Mouse (Mus musculus) inflammation-experienced regulatory T-cells, adult 6 months (primary cell): Measurements from ENCODE around the gene Hba-a1. TPM values are rescaled to one million over a fixed set of nuclear protein-coding genes. Genes with fewer than 3 reads are reported as not detected.
"Not testable (repeated sequence)": the region's sequence is repeated elsewhere in the genome, so short reads cannot be mapped to it uniquely, and the experiment has no call there.

ENCODE experiments used
- ATAC-seq: one replicate; pipeline ENCODE4 v1.8.0; 2017
- polyA plus RNA-seq, 3 experiments: library from polyadenylated mRNA; unstranded; fragments of 100-300 nt; shearing (Covaris generic); gene quantifications; one replicate each; pipeline ENCODE4 v1.2.1; 2017

Gene Hba-a1
- polyA plus RNA-seq, 3 experiments from 2014 or later, result 3.7 to 7.5 (median 6.0) TPM

DNA sequence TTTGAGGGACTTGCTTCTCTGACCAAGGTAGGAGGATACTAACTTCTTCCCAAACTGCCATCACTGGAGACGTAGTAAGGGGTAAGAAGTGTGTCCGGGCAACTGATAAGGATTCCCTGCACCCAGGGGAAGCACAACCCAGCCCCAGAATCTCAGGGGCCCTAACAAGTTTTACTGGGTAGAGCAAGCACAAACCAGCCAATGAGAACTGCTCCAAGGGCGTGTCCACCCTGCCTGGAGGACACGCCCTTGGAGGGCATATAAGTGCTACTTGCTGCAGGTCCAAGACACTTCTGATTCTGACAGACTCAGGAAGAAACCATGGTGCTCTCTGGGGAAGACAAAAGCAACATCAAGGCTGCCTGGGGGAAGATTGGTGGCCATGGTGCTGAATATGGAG, 12.9 kb downstream of the Hba-a1 start, which contains the start of gene Hba-a2:
TSS of gene Hba-a2 (plus strand) at position 287 of the 400 bp plus-strand sequence.
- not testable (repeated sequence) for ATAC-seq

DNA sequence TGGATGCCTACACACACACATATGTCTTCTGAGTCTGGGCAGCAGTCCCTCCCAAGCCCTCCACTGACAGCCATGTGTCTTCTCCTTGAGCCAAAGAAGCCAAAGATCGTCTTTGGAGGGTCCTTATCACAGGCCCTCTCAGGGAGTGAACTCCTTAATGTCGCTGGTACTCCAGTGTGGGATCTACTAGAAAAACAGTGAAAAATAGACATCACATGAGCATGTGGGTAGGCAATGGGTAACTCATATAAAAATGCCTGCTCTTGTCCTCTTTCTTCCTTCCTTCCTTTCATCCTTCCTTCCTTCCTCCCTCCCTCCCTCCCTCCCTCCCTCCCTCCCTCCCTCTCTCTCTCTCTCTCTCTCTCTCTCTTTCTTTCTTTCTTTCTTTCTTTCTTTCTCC, 14.1 kb downstream of the Hba-a1 start:
- not testable (repeated sequence) for ATAC-seq

DNA sequence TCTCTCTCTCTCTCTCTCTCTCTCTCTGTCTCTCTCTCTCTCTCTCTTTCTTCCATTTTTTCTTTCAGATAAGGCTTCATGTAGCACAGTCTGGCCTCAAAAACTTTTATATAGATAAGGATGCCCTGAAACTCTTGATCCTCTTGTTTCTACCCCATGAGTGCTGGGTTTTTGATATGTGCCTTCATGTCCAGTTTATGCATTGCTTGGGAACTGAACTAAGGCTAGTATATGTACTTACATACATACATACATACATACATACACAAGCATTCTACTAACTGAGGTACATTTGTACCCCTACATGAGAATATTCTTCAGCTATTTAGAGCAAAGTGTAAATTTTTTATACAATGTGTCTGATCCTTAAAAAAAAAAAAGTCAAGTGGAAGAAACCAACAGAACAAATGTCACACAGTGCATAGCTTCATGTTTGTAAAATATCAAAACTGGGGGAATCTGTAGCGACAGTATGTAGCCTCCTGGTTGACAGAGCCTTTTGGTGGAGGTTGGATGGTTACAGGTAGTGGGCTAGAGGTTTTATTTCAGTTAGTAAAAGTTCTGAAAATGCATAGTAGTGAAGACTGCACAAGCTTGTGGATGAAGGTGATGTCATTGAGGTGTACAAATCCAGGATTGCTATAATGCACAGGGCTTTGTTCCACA, 14.7 kb downstream of the Hba-a1 start:
- ATAC-seq, result no peak

DNA sequence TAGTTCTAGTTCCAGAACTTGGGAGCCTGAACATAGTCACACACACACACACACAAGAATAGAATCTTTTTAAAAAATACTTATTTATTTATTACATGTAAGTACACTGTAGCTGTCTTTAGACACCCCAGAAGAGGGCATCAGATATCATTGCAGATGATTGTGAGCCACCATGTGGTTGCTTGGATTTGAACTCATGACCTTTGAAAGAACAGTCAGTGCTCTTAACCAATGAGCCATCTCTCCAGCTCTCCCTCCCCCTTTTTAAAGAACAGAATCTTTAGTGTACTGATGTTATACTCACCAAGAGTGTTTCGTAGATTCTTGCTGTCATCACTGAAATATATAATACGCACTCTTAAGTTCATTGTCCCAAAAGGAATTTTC, 15.2 kb downstream of the Hba-a1 start:
- ATAC-seq, result no peak

DNA sequence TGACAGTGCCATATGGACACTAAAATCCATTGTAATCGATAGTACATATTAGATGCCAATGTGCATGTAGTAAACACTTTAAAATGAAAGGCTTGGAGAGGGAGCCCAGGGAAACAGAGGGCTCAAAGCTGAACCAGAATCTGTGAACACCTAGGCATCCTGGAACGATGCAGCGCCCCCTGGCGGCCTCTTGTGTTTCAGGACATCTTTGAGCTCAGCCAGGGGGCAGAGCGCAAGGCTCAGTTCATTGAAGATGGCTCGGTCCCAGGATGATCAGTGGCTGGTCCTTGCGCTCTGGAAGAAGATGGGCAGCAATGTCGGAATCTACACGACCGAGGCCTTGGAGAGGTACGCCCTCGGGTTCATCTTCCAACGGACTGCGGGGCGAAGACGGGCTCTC, 16.6 kb downstream of the Hba-a1 start, which contains the start of gene Hbq1a:
TSS of gene Hbq1a (plus strand) at position 205 of the 400 bp plus-strand sequence.
- ATAC-seq, result not testable (repeated sequence)

DNA sequence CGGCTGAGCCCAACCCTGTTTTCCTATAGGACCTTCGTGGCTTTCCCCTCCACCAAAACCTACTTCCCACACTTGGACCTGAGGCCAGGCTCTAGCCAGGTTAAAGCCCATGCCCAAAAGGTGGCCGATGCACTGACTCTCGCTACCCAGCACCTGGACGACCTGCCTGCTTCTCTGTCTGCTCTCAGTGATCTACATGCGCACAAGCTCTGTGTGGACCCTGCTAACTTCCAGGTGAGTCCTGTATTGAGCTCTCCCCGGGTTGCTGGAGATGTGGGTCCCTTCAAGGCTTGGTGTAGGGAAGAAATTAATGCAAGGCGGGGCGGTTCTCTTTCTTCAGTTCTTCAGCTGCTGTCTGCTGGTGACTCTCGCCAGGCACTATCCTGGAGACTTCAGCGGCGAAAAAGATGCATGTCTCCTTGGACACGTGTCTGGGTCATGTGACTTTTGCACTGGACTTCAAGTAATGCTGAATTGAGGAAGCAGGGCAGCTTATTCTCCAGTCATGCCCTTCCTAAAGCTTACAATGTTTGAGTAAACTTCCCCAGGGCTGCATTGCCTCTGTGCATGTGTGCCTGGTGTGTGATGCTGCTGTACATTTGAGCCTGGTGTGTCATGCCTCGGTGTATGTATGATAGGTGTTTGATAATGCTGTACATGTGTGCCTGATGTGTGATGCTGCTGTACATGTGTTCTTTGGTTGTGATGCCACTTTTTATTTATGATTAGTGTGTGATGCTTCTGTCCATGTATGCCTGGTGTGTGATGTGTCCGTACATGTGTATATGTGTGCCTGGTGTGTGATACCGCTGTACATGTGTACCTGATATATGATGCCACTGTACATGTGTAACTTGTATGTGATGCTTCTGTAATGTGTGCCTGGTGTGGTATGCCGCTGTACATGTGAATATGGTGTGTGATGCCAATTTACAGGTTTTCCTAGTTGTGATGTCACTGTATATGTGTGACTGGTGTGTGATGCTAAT, 17.3 kb downstream of the Hba-a1 start:
- no peak for ATAC-seq

DNA sequence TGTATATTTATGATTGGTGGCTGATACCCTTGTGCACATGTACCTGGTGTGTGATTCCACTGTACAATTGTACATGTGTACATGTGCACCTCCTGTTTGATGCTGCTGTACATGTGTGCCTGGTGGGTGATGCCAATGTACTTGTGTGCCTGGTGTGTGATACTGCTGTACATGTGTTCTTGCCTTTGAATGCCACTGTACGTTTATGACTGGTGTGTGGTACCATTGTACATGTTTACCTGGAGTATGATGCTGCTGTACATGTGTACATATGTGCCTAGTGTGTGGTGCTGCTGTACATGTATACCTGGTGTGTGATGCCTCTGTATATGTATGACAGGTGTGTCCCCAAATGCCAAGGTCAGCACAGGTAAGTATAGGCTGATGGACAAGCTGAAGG, 18.2 kb downstream of the Hba-a1 start:
- no peak for ATAC-seq

DNA sequence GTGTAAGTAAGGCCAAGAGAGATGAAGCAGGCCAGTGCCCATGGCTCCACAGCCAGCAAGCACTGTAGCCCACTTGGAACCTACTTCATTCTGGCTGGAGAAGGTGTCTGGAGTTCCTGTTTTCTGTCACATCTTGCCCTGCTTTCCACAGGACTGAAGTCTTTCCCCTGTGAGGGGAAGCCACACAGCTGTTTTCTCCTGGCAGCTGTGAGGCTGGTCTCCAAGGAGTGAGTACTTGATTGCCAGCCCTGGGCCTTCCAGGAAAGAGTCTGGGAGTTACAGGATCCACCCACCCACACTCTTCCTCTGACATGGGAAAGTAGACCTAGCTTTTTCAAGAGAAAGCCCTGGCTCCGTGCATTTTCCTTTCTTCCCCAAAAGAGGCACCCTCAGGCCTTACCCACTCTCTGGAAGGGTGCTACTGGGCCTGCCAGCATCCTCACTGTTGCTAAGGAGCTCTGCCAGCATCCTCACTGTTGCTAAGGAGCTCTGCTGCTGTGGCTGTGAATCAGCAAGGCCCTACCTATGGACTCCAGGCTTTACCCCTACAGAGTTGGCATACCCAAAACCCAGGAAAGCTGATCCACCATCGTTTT, 19.6 kb downstream of the Hba-a1 start:
- no peak for ATAC-seq

DNA sequence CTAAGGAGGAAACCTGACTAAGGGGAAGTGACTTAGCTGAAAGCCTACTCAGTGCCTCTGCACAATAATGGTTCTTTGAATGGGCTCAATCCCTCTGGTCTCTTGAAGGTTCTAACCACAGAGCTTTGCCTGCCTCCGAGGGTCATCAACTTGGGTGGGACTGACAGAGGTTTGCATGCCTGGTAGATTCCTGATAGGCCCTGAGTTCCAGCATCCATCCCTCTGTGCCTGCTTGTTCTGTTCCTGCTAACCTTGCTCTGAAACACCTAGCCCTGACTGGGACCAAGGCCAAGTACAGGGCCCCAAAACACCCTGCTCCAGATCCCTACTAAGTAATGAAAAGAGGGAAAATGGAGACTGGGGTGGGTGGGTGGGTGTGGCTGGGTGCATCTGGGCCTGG, 20.1 kb downstream of the Hba-a1 start:
- no peak for ATAC-seq

DNA sequence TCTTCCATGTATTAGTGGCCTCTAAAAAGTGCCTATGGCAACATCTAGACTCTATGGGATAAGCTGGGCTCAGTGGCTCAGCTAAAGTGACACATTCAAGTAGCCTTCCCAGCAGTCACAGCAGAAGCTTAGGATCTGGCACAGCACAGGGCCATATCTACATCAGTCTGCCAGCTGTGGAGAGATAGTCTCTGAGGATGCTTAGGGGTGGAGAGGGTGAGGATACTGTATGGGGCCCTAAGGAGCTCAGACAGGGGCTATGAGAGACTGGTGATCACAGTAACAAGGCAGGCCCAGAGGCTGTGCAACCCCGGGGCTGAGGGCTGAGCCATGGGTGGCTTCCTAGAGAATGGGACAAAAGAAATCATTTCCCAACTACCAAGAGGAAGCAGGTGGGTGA, 23.7 kb downstream of the Hba-a1 start:
- no peak for ATAC-seq

DNA sequence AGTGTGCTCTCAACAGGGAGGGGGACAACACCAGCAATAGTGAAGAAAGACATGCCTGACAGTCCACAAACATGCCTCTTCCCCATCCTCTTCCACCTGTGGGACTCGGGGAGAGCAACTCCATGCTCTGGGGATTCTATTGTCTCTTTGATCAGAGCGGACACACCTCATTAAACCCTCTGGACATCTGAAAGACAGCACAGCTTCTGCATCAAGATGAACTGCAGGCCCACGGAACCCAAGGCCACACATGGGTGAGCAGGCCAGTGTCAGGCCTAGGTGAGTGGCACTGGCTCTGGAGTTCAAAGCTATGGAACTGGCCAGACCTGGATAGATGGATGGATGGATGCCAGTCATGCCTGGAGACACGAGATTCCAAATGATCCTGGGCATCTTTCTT, 26.1 kb downstream of the Hba-a1 start:
- ATAC-seq, result no peak

DNA sequence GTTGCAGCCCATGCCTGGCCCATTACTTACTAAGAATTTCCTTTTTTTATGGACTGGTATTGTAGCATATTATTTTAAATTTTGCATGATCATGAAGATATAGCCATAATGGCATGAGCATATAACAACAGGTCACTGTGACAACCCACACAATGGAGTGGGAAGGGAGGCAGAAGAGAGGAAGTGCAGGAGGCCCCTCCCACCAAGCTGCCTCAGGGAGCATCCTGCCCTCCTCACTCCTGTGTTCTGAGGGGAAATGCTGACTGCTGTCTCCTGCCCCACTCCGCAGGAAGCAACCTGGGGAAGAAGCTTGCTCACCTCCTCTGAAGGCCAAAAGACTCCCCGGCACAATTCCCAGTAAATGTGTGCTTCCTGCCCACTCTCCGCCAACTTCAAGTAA, 26.6 kb downstream of the Hba-a1 start:
- no peak for ATAC-seq

DNA sequence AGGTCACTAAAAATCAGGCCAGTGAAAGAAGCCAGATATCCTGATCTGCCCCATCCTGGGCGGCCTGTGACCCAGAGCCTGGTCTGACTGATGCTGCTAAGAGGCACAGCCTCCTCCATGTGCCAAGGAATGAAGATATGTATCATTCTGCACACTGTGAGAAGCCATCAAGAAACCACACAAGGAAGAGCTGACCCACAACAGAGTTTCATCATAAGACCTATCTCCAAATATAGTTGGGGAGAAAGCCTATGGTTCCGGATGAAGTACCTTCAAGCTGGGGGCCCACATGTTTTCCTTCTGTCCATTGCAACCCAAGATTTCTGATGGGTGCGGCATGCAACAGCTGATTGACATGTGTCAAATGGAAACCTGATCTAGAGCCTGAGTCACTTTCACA, 32.7 kb downstream of the Hba-a1 start:
- no peak for ATAC-seq

DNA sequence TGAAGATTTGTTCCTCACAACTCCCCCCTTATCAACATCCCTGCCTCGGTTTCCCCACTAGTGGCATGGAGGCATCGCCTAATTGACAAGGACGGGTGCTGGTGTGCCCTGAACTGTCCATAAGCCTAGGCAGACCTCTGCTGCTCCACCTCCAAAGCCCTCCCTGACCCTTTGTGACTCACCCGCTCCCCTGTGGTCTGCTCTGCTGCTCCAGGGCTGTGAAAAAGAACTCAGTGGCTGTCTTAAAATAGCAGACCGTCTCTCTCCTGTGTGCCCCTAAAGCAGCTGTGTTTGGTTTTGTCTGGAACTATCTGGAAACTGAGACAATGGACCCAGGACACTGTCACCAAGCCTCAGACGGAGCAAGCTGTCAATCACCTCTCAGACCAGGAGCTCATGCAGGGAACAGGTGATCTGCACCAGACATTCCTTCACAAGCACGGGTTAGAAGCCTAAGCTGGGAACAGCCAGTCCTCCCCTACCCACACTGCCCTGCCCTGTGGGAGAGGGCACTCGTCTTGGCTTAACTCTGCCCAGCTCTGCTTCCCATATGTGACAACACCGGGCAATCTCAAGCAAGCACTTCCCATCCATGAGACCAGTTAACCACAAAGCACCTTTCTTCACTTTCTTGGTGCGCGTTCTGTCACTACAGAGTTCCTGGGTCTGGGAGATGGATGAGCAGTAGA, 37.3 kb downstream of the Hba-a1 start:
- no peak for ATAC-seq

DNA sequence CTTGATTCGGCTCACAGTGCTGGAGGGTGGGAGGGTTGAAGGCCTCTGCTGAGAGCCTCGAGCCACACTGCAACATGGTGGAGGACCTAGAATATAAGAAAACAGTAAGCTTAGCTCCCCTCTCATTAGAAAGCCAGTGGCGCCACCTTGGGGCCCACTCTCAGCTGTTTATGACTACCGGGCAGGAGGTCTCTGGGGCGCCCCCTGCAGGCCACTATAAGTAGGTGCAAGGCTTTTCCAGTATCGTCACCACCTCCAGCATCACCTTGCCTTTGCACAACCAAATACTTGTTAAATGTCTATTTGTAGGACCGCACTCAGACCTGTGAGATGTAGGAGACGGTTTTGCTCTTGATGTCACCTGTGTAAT, 37.9 kb downstream of the Hba-a1 start:
- no peak for ATAC-seq

DNA sequence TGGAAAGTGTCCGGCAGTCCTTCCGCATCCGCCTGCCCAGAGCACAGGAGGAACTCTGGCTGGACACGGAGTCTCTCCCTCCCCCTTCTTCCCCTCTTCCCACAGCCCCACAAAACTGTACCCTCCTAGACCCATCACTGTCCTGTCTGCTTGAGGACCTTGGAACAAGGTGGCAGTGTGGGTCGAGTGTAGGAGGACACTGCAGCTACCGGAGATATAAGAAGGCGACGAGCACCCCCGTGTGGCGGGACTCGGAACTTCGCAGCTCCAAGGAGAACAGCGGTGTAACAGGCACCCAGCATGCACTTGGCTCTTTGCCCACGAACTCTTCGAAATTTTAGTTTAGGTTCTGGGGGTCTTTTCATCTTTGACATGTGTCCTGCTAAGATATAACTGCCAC, 41.3 kb downstream of the Hba-a1 start:
- peak; percentile 75 for ATAC-seq

DNA sequence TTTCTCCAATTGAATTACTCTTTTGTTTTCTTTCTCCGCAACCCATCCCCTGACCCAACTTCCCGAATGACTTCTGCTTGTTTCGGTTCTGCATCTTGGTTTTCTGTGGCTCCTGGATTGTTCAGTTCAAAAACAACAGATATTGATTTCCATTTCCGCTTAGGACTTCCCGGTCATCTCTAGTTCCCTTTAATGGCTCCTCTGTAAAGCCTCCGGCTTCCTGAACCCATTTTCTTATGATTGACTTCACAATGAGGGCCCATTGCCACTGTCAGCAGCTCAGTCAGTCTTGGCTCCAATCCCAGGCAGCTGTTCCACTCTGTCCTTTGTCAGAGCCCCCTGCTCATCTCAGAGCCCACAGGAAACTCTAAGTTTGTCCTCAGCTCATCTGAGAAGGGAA, 47.8 kb downstream of the Hba-a1 start:
- ATAC-seq, result no peak

DNA sequence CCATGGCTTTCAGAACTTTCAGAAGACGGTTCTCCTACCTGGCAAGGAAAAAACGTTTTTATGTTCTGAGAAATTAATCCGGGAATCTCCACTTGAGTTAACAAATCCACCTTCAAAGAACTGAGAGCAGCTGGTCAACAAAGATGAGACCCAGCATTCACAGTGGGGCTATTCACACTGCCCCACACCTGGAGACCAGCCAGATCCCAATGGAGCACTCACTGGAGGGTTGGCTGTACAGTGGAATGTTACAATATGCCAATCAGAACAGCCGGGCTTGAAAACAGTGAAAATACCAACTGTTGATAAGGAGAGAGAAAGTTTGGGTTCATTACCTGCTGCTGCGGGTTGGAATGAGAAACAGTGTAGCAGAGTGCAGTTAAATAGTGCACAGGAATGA, 48.5 kb downstream of the Hba-a1 start:
- no peak for ATAC-seq

DNA sequence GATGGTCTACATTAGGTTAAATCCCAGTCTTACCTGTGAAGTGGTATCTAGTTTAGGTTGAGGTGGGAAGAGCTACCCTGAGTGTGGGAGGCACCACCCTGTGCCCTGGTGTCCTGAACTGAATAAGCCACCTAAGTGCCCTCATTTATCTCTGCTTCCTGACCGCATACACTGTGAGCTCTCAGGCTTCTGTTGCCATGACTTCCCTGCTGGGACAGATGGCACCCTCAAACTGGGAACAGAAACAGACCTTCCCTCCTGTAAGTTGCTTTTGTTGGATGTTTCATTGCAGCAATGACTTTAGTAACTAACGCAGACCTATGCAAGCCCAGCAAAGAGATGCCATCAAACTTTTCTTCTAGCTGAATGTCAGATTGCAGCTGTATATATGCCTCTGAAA, 49.9 kb downstream of the Hba-a1 start:
- ATAC-seq, result no peak
